Mouse (Mus musculus): ENCODE measurements at regions not wholly inside any gene's neighbourhood (a gene's known extent, or its start where the extent isn't known, plus 50 kb on each side); places are given as distances from the start of the nearest gene placed in this dataset.

DNA sequence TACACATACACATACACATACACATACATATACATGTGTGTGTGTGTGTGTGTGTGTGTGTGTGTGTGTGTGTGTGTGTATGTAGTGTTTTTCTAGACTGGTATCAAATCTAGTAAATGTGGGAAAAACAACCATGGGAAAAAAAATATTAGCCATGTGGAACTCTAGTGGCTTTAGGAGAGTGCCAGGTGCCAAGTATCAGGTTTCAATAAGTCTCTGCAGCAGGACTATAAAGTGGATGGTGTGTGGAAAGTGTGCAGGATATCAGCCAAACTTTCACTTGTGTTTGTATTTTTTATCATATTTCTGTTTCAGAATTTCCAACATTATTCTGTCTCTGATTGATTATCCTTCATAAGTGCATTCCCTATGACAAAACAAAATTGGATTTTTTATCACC is 653.3 kb upstream of the Fam98a start:
- no peak for DNase-seq

DNA sequence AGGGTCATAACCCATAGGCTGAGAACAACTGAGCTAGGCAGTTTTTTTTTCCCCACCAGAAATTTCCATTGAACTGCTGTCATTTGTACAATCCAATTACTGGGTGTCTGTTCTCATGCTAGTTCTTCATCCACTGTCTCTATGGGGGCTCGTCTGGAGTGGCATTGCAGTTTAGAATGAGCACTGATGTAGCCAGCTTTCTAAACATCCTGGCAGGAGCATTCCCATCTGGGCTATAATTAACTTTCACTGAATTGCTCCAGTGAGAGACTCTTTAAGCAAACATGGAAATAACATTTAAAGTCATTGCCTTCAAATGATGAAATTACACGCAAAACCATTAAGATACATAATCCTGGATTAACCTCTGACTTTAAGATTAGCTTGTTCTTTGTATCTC is 633.1 kb upstream of the Fam98a start:
- DNase-seq = no peak

DNA sequence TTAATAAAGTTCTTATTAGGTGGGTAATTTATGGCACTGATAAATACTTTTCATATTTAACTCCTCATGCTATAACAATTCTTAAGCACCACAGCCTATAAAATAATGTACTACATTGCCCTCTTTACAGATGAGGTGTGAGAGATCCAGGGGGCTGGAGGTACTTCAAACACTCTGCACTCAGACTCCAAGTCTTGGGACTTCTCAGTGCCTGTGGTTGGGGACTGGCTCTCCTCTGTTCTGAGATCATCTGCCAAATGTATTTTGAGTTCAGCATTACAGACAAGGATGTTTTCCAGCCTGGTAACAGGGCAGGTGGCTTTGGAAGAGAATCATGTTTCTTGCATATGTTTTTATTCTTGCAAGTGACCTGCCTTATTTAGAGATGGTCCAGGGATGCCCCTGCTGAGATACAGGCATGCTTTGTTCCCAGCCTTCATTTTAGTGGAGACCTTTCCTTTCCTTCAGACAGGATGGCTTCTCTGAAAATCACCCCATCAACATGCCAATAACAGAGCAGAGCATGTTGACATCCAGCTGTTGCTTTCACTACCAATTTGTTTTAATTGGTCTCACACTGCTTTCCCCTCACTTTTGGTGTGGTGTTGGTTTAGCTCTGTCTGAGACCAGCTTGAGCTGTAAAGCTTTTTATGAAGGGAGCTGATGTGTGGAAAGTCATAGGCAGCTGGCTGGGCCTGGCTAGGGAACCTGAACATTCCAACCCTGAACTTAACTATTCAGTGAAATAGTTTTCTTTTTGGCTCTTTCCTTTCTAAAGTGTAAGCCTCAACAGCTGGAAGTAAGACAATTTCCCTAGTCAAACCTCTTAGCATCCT is 585.1 kb upstream of the Fam98a start:
- DNase-seq = no peak

DNA sequence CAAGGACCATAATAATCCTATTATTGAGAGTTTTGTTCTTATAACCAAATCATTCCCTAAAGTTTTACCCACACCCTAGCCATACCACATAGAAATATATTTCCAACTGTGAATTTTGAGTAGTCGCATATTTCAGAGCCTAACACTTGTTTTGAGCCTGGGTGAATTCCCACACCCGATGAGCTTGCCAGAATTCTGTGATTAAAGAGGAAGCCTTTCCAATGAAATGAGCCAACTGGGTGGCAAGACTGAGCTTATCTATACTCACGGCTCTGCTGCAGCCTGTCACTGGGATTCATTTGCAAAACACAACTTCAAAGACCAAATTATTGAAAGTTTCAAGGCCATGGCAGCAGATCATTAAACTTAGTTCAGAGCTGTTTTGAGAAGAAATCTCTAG is 582.3 kb upstream of the Fam98a start:
- DNase-seq = no peak

DNA sequence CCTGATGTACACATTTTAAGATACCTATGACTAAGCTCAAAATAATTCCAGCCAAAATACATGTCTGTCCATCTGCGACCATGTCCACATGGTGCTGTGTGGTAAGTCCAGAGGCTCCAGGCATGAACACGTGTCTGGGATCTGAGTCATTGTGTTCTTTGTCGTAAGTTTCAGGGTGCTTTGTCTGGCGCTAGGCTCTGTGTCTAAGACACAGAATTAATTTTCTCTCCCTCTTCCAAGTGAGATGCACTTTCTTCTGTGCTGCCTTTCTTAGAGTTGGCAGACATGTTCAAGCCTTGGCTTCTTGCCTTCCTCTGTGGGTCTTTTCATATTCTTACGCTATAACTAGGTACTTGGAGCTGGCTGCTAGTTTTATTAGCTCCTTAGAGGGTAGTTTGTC is 573.5 kb upstream of the Fam98a start:
- no peak for DNase-seq

DNA sequence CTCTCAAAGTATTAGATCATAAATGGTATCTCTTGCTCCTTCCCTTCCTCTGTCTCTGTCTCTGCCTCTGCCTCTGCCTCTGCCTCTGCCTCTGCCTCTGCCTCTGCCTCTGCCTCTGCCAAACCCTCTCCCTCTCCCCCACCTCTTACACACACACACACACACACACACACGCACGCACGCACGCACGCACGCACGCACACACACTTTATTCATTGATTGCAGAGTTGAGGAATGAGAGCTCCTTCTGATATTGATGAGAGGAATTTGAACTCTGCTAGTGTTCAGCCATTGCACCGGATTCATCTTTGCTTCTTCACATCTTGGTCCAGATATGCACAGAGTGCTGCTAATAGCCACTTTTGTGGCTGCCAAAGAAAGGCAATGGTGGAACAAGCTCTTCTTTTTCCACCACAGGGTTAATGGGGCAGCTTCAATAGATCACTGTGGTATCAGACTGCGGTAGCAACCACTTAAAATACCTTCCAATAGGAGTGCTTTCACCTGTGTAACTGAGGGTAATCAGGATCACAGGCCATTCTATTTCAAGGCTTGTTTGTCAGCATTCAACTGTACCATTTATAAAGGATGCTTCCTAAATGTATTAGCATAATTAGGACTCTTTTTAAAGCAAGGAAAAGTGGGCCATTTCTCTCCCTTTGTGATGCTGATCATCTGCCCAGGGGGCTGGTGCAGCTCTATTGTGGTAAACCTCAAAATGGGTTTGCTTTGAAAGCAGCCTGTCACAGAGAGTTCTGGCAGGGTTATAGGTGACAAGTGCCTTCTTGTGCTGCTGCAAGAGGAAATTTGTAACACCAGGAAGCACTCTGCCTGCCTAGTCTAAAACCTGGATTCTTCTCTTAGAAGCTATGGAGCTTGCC is 559.8 kb upstream of the Fam98a start:
- DNase-seq = no peak

DNA sequence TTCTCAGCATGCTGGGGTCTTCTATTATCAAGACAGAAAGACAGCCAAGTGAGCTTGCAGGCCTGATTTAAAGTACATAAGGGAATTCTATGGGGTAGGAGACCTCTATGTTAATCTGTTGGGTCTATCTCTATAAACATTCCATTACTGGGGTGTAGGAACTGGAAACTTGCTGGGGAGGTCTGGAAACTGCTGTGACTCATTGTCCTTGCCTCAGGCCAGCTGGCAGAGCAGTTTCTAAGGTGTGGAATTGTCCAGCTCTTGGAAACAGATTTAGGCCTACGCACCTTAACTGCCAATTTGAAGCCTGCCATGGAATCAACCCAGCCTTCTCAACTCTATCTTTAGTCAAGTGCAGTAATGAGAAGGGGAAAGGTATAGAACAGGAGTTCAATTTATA is 559.1 kb upstream of the Fam98a start:
- DNase-seq = peak; percentile 7

DNA sequence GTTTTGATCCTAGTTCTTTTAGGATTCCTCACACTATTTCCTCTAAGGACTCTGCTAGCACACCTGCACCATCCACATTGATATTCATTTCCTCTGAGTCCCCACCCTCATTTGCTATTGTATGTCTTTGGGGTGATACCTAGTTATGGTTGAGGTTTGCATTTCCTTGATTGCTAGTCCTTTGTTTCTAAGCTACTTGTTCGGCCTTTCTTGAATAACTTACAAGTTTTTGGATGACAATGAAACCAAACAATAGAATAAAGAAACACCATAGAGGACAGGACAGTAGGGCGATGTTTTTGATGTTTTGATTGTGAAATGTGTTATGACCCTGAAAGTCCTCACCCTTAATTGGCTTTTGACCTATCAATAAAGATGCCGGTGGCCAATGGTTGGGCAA is 531.8 kb upstream of the Fam98a start:
- no peak for DNase-seq

DNA sequence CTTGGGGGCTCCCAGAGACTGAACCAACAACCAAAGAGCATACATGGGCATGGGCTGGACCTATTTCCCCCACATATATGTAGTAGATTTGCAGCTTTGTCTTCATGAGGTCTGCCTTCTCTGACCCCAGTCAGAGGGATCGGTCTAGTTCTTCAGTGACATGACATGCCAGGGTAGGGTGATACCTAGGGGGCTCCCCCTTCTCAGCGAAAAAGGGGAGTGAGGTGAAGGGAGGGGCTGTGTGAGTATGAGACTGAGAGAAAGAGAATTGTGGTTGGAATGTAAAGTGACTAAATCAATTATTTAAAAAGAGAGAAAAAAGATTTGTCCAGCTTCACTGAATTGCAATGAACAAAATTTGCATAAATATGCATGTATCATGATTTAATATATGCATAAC is 530.0 kb upstream of the Fam98a start:
- no peak for DNase-seq

DNA sequence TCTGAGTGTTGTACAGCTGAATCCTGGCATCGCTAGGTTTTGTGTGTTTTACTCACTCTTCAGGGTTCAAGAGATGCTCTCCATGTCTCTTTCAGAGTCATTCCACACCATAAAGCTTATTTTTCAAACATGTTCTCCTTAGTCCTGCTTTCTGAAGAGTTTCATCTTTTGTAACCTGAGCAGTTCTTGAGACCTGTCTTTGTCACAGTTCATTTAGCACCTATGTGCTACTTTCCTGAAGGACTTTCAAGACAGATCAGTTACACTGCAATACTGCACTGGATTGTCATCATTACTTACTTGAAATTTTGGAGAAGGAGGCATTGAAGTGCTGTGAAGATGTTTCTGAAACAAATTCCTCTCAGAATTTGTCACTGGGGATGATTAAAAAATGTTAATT is 494.7 kb upstream of the Fam98a start:
- no peak for DNase-seq

DNA sequence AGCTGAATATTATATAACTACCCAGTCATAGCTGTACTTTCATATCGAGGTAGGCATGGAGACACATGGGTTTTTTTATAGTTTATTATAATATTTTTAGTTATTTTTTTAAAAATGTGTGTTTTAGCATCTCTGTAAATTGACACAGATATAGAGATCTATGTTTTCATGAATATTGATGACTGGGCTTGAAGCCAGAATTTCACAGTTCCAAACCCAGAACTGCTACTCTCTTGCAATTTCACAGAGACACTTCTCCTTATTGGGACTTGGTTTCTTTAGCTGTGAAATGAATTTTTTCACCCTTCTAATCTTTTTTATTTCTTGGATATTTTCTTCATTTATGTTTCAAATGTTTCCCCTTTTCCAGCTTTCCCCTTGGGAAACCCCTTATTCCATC is 481.0 kb upstream of the Fam98a start:
- DNase-seq = no peak

DNA sequence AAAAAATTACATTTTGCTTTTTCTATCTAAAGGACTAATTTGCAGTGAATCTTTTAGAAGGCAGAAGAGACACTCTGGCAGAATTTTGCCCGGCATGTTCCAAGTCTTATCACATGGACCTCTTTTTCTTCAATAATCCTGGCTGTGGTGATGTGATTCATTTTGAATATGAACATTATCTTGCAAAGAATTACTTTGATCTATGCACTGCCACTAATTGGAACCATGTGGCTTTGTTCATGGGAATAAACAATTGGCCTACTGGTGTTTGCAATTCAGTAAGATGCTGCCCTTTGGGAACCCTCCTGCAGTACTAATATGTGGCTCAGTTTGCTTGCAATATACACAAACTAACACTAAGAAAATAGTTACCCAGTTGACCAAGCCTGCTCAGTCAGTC is 456.3 kb upstream of the Fam98a start:
- DNase-seq = no peak

DNA sequence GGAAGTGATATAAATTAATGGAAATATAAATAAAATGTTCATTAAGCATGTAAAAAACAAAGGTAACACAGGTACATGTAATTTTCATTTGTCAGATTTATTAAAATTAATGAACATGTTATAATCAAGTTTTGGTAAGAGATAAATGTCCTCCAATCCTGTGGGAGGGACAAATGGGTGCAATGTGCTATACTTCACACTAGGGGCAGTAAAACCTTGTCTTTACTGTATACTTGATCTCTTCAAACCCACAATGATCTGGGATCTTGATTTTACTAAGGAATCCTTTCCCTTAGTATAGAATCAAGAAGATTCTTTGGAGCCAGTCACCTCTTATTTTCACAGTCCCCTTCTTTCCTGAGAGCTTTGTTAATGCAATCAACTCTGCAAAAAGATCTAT is 451.1 kb upstream of the Fam98a start:
- DNase-seq = no peak

DNA sequence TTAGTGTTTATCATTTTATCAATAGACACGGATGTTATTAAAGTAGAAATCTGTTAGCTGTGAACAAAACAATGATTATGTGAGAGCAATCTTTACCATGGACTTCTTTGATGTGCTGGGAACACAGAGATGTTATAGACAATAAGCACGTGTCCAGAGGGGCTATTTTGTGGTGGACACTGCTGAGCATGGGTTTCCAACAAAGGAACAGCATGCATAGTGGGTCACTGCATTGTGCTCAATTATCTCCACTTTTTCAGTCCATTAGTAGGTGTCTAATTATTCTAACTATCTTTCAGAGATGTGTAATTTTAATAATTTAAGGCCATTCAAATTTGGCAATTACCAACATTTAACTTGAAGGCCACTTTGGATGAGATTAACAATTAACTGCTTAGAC is 409.6 kb upstream of the Fam98a start:
- DNase-seq = no peak

DNA sequence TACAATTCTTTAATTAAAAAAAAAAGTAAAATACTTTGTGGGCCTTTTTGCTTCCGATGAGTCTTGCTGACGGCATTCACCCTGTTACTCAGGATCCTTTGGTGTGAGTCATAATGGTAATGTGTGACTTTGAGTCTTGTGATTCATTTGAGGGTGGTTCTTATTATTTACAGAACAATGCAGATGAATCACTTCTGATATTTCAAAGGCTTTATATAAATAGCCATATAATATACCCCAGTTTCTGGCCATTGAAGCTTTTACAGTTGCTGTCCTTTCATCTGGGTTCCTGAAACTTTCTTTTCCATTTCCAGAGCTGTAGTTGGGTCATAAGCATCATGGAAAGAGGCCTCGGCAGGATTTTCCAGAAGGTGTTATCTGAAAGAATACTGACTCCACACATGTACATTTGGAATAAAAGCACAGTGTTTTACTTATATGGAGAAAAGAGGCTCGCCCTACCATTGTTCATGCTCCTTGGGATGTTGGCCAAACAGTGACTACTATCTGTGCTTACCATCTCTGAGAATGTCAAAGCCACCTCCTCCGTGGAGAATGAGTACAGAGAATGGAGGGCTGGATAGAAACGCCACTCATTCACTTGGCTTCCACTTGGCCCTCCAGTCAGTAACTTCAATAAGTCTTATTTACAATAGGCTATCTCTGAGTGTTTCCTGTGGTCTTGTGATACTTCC is 385.1 kb upstream of the Fam98a start:
- DNase-seq = no peak

DNA sequence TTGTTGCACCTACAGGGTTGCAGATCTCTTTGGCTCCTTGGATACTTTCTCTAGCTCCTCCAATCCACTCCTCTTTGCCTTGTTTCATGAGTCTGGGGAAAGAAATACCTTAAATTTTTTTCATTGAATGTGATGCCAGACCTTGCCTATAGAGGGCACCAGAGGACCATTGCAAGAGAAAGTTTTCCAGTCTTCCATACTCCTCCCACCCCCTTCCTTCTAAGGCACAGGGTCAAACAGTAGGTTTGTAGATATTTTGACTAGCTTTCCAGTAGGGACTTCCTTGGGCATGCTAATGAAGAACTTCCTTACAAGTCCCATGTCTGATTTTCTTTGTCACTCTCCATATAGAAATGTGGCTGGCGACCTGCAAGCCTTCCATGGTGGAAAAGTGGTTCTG is 379.3 kb upstream of the Fam98a start:
- DNase-seq = peak; percentile 31

DNA sequence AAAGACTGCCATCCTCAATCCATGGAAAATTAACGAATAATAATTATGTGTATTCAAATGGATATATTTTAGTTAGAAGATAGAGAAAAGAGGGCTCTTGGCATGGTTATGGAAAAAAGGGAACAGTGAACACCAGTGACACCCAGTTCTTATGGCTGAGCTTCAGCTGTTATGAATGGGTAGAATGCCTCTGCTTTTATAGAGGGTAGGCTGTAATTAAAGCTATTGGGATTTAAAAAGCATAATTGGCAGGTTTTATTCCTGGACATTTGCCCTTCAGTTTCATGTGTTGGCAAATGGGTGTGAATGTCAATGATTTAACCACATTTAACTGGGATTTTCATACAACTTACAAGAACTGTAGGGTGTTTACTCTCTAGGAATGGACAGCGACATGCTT is 368.5 kb upstream of the Fam98a start:
- no peak for DNase-seq

DNA sequence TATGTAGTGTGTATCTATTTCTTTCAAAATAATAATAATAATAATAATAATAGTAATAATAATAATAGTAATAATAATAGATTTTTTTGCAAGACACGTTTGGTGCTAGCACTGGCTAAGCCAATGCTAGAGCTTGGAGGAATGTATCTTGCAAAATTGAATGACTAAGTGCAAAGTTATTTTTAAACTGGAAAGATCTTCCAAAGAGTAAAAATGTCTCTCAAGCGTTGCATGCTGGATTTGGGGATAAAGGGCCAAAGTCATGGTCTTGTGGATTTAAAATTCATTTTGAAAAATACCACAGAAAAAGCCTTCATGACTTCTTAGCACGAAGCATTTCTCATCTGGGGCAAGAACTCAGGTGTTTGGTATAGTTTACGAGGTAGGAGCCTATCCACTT is 365.3 kb upstream of the Fam98a start:
- no peak for DNase-seq

DNA sequence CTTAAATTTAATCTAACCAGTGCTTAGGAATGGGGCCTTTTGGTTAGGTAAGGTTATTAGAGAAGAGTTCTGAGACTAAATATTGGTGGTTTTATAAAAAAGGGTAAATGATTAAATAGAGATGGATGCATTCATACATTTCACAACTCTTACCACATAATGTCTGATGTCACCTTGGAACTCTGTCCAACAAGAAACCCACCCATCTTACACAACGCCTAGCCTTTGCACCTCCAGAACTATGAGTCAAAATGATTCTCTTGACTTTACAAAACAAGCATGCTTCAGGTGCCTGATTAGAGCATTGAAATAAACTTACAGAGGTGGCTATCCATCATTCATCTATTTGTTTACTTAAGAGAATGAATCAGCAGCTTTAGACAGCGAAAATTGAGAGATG is 364.8 kb upstream of the Fam98a start:
- no peak for DNase-seq

DNA sequence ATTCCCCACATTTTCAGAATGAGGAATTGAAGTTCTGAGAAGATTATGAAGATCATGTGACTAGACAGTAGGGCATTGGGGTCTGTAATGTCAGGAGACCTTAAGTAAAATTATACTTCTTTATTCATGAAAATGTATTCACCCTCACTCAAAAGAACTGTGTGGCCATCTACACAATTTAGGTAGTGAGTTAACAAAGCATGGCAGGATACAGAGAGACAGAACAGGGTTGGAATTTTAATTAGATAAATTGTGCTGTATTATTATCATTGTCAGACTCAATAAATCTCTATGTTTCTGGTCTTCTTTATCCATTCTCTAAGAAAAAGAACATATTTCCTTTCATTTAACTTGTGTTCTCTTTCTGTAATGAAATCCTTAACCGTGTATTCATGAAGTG is 363.5 kb upstream of the Fam98a start:
- DNase-seq = no peak

DNA sequence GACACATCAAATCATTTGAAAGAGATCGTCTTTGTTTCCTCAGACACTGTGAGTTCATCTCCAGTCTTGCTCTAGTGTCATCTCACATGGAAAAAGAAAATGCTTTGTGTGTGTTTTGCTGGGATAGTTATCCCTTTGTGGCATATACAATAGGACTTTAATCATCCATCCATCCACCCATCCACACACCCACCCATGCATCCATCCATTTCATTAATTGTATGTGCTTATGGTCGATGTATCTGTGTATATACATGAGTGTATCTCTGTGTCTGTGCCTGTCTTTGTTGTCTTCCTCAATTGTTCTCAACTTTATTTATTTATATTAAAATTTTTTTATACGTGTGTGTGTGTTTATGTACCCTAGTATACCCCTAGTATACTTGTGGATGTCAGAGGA is 355.3 kb upstream of the Fam98a start:
- no peak for DNase-seq

DNA sequence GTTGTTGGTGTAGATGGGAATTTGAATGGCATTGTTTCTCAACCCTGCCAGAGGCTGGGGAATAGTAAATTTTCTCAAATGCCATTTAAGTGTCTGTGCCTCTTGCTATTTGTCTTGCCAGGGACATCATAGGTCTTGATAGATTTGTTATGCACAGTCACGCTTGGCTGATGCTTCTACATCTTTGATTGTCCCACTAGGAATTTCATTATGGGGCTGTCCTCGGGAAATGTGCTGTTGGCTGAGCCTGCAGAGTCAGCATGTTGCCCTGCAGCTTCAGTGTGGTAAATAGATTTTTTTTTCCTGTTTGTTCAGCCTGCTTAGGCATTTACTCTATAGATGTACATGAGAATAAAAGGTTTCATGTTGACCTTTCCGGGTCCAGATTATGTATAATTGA is 354.9 kb upstream of the Fam98a start:
- DNase-seq = no peak

DNA sequence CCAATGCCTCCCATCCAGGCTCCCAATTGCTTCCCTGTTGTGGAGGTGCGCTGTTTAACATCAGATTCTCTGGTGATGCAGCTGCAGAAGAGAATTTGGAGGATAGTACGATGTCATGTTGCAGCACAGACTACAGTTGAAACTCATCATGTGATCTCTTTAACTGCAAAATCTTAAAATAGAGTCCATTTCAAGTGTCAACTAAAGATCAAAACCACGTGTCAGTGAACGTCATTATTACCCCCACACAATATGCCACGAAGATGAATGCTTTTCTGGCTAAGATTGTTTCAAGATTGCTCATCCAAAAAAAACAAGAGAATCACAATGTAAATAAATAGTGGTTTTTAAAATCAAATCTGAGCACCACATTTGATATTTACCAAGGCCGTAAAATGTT is 343.7 kb upstream of the Fam98a start:
- DNase-seq = no peak

DNA sequence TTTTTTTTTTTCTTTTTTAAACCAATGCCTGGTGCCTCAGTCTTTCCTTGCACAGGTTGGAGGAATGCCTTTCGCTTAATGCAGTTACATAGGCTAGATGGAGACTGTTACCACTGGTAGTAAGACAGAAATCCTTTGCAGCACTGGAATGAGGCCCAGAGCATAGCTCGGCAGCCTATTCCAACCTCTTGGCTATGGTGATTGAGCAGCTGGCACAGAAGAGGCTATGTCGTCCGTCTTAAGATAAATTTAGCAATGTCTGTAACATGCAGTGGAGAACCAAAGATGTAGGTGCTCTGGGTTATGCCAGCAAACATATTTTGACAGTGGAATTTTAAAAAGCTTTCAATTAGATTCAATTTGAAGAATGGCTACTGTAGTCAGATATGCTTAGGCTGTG is 343.2 kb upstream of the Fam98a start:
- no peak for DNase-seq

Data from kidney, postnatal 14 days (tissue).